Comparison of ENCODE assay signal across 8 mouse cellular contexts in the genomic region with DNA sequence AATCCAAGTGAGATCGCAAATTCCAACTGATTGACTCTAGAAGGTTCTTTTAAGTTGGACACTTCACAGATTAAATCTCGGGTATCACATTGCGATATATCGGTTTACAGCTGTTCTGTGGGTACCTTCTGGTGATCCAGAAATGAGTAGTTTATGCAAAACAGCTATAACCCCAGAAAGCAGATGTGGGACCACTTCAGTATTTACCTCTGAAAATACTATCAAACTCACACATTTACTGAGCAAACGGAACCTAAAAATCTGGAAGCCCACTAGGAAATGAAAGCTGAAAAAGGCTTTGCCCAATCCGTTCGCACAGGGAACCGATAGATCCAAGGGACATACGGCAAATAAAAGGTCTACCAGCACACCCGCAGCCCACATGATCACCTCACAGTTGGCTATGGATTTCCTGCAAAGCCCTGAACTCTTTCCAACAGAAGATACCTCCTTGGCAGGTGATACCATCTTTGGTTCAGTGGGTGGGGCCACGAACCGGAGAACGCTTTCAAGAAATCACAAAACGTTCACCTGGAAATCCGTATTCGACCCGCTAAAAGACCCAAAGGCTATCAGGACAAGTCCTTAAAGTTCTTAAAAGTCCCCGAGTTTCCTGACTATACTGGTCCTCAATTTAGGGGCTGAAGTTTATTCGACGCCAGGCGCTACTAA. TPM values are rescaled to one million over a fixed set of nuclear protein-coding genes. Genes with fewer than 3 reads are reported as not detected.
A peak's percentile ranks its signal among the peaks of the same experiment; 100 is the strongest.
DNase-seq lines count a peak whose midpoint lies in the region; ATAC-seq and TF ChIP-seq lines count a peak whose summit lies in the region.

No protein-coding gene starts in this region.

- peak overlapping the region; percentile 88 for H3K4me2 ChIP-seq in embryonic facial prominence, embryonic 13.5 days
- peak overlapping the region; percentile 83 for H3K4me2 ChIP-seq in intestine, embryonic 16.5 days (ENCODE audit: low read depth, low read length)
- peak overlapping the region; percentile 73 for H3K4me2 ChIP-seq in midbrain, postnatal 0 days (ENCODE audit: low read depth, low read length, poor library complexity, severe bottlenecking)

- peak; percentile 22 for DNase-seq in embryo, embryonic 10.5 days (ENCODE audit: low spot score)
- no peak for DNase-seq in embryo, embryonic 10 days (ENCODE audit: low spot score)
- peak; percentile 70 for DNase-seq in A20 (ENCODE audit: low read depth, low spot score)
- no peak for DNase-seq in midbrain, postnatal 0 days (ENCODE audit: low spot score)
- DNase-seq in urinary bladder, adult 2 months (ENCODE audit: low spot score): no peak
- no peak for DNase-seq in left cerebral cortex, adult 11 months (ENCODE audit: low spot score)

- peaks cover 46% of the 10 kb centered on the region for H3K4me1 ChIP-seq in embryonic facial prominence, embryonic 13.5 days
- peaks cover 32% of the 10 kb centered on the region for H3K4me1 ChIP-seq in intestine, embryonic 16.5 days (ENCODE audit: control insufficient read depth, insufficient read depth, low read length)
- H3K4me1 ChIP-seq in midbrain, postnatal 0 days (ENCODE audit: insufficient read depth, low read length): peaks cover 7% of the 10 kb centered on the region

- no peaks in the 10 kb centered on the region for H3K27me3 ChIP-seq in embryonic facial prominence, embryonic 13.5 days
- no peaks in the 10 kb centered on the region for H3K27me3 ChIP-seq in intestine, embryonic 16.5 days (replicated peaks; ENCODE audit: control insufficient read depth, insufficient read depth, low read length)
- H3K27me3 ChIP-seq in midbrain, postnatal 0 days (ENCODE audit: insufficient read depth, low read length): no peaks in the 10 kb centered on the region

- no peaks in the 10 kb centered on the region for H3K36me3 ChIP-seq in embryonic facial prominence, embryonic 13.5 days
- no peaks in the 10 kb centered on the region for H3K36me3 ChIP-seq in intestine, embryonic 16.5 days (ENCODE audit: control insufficient read depth, insufficient read depth, low read length)
- no peaks in the 10 kb centered on the region for H3K36me3 ChIP-seq in midbrain, postnatal 0 days (ENCODE audit: insufficient read depth, low read length)

- no peak for ATAC-seq in embryonic facial prominence, embryonic 13.5 days (ENCODE audit: insufficient number of reproducible peaks, insufficient read depth, low FRiP score, low TSS enrichment, low read depth)
- no peak for ATAC-seq in intestine, embryonic 16.5 days
- no peak for ATAC-seq in midbrain, postnatal 0 days (ENCODE audit: low FRiP score)

- peak overlapping the region; percentile 92 for H3K27ac ChIP-seq in embryonic facial prominence, embryonic 13.5 days
- H3K27ac ChIP-seq in intestine, embryonic 16.5 days (ENCODE audit: low read length): peak overlapping the region; percentile 97
- peak overlapping the region; percentile 84 for H3K27ac ChIP-seq in midbrain, postnatal 0 days (ENCODE audit: low read depth, low read length)

- H3K9me3 ChIP-seq in embryonic facial prominence, embryonic 13.5 days: no peaks in the 10 kb centered on the region
- no peaks in the 10 kb centered on the region for H3K9me3 ChIP-seq in intestine, embryonic 16.5 days (ENCODE audit: control insufficient read depth, low read length)
- no peaks in the 10 kb centered on the region for H3K9me3 ChIP-seq in midbrain, postnatal 0 days (ENCODE audit: low read length)

- WGBS in embryonic facial prominence, embryonic 13.5 days: 16% methylated on average over 21 of the region's 21 CpGs
- 15% methylated on average over 21 of the region's 21 CpGs for WGBS in intestine, embryonic 16.5 days
- 19% methylated on average over 21 of the region's 21 CpGs for WGBS in midbrain, postnatal 0 days

- TF ChIP-seq CTCF in midbrain, postnatal 0 days (IDR thresholded peaks at IDR 0.05): no peak

- H3K9ac ChIP-seq in embryonic facial prominence, embryonic 13.5 days: peak overlapping the region; percentile 83
- H3K9ac ChIP-seq in intestine, embryonic 16.5 days (ENCODE audit: low read depth, low read length): peak overlapping the region; percentile 85
- peak overlapping the region; percentile 68 for H3K9ac ChIP-seq in midbrain, postnatal 0 days (replicated peaks; ENCODE audit: low read length, poor library complexity, severe bottlenecking)

- peak overlapping the region; percentile 74 for H3K4me3 ChIP-seq in embryonic facial prominence, embryonic 13.5 days
- peak overlapping the region; percentile 82 for H3K4me3 ChIP-seq in intestine, embryonic 16.5 days (ENCODE audit: low read length)
- peak overlapping the region; percentile 69 for H3K4me3 ChIP-seq in midbrain, postnatal 0 days (ENCODE audit: low read depth, low read length)

RNA-seq across cellular contexts. Expression of gene Spty2d1, which starts 1.0 kb away (rescaled TPM):
- polyA plus RNA-seq in embryonic facial prominence, embryonic 13.5 days (2015; fragmentation: Nextera tagmentation; extraction: Ambion mirVana): 18.8 and 20.0 TPM in 2 replicates
- 15.2 and 16.5 TPM in 2 replicates for polyA plus RNA-seq in intestine, embryonic 16.5 days (2015; fragmentation: Nextera tagmentation; extraction: Ambion mirVana)
- 8.8 and 10.7 TPM in 2 replicates for total RNA-seq in midbrain, postnatal 0 days (2014; rRNA removed)
- polyA plus RNA-seq in midbrain, postnatal 0 days (2015; fragmentation: Nextera tagmentation; extraction: Ambion mirVana): 3.8 and 4.7 TPM in 2 replicates
- 11.5 and 11.7 TPM in 2 replicates for polyA plus RNA-seq in urinary bladder, adult 2 months (2012; rRNA removed)

RNA-seq across cellular contexts. Expression of gene Gm9999, which starts 23.9 kb away (rescaled TPM):
- polyA plus RNA-seq in embryonic facial prominence, embryonic 13.5 days (2015; fragmentation: Nextera tagmentation; extraction: Ambion mirVana): not detected in 2 replicates
- polyA plus RNA-seq in intestine, embryonic 16.5 days (2015; fragmentation: Nextera tagmentation; extraction: Ambion mirVana): not detected in 2 replicates
- not detected in 2 replicates for total RNA-seq in midbrain, postnatal 0 days (2014; rRNA removed)
- polyA plus RNA-seq in midbrain, postnatal 0 days (2015; fragmentation: Nextera tagmentation; extraction: Ambion mirVana): not detected in 2 replicates
- not detected in 2 replicates for polyA plus RNA-seq in urinary bladder, adult 2 months (2012; rRNA removed)

RNA-seq across cellular contexts. Expression of gene Tmem86a, which starts 43.2 kb away (rescaled TPM):
- polyA plus RNA-seq in embryonic facial prominence, embryonic 13.5 days (2015; fragmentation: Nextera tagmentation; extraction: Ambion mirVana): 17.4 and 18.9 TPM in 2 replicates
- 59.3 and 63.1 TPM in 2 replicates for polyA plus RNA-seq in intestine, embryonic 16.5 days (2015; fragmentation: Nextera tagmentation; extraction: Ambion mirVana)
- total RNA-seq in midbrain, postnatal 0 days (2014; rRNA removed): 15.1 and 16.0 TPM in 2 replicates
- polyA plus RNA-seq in midbrain, postnatal 0 days (2015; fragmentation: Nextera tagmentation; extraction: Ambion mirVana): 29.0 and 30.1 TPM in 2 replicates
- 15.5 and 23.6 TPM in 2 replicates for polyA plus RNA-seq in urinary bladder, adult 2 months (2012; rRNA removed)

RNA-seq across cellular contexts. Expression of gene Uevld, which starts 48.9 kb away (rescaled TPM):
- polyA plus RNA-seq in embryonic facial prominence, embryonic 13.5 days (2015; fragmentation: Nextera tagmentation; extraction: Ambion mirVana): 10.3 and 11.2 TPM in 2 replicates
- polyA plus RNA-seq in intestine, embryonic 16.5 days (2015; fragmentation: Nextera tagmentation; extraction: Ambion mirVana): 10.0 and 10.1 TPM in 2 replicates
- 10.1 and 10.6 TPM in 2 replicates for total RNA-seq in midbrain, postnatal 0 days (2014; rRNA removed)
- polyA plus RNA-seq in midbrain, postnatal 0 days (2015; fragmentation: Nextera tagmentation; extraction: Ambion mirVana): 3.7 TPM in 2 replicates
- 11.7 and 12.0 TPM in 2 replicates for polyA plus RNA-seq in urinary bladder, adult 2 months (2012; rRNA removed)

Comparison
In these comparisons a context has a peak if more than half of its experiments do, and no peak if none do; other contexts are left out.
1. DNase-seq: peak in embryo, embryonic 10.5 days (single experiment) and A20 (single experiment); none in embryo, embryonic 10 days (single experiment), midbrain, postnatal 0 days (single experiment), urinary bladder, adult 2 months (single experiment) and left cerebral cortex, adult 11 months (single experiment).
2. Peak in every context shown above with its lines, with median percentiles within 50 percentile points of each other: H3K27ac ChIP-seq, H3K4me2 ChIP-seq, H3K4me3 ChIP-seq and H3K9ac ChIP-seq.